Mouse (Mus musculus): ENCODE measurements at regions not wholly inside any gene's neighbourhood (a gene's known extent, or its start where the extent isn't known, plus 50 kb on each side); places are given as distances from the start of the nearest gene placed in this dataset.

- TF ChIP-seq POLR2A (IDR thresholded peaks at IDR 0.05; ENCODE audit: borderline replicate concordance, extremely low read depth, insufficient read depth, insufficient read length, poor library complexity, severe bottlenecking) = no peak
- TF ChIP-seq CTCF (IDR thresholded peaks at IDR 0.05; ENCODE audit: borderline replicate concordance, extremely low read depth, insufficient read depth, insufficient read length) = no peak
Measured at GRCm38 (mm10) chr2:47991132-47991531, 822.8 kb upstream of the Acvr2a start.
